Mouse (Mus musculus) heart, embryonic 10.5 days (tissue): ENCODE measurements around the gene Nxph4. TPM values are rescaled to one million over a fixed set of nuclear protein-coding genes. Genes with fewer than 3 reads are reported as not detected.

Experiments
- DNase-seq: peaks from one replicate; pipeline ENCODE4 v3.0.0-alpha.2; 2017; ENCODE audit warnings: low spot score
- H3K27ac ChIP-seq: fragments of 300-500 bp; sonication (generic); 2 replicates; pipeline ENCODE4 v1.5.1; 2016; ENCODE audit warnings: mild to moderate bottlenecking
- H3K27me3 ChIP-seq: fragments of 300-500 bp; sonication (generic); 2 replicates; pipeline ENCODE4 v1.6.1; 2016; ENCODE audit warnings: mild to moderate bottlenecking; ENCODE audit not compliant: poor library complexity, insufficient read depth, severe bottlenecking
- H3K36me3 ChIP-seq: fragments of 300-500 bp; sonication (generic); 2 replicates; pipeline ENCODE4 v1.6.1; 2016; ENCODE audit warnings: mild to moderate bottlenecking, moderate library complexity
- H3K4me1 ChIP-seq: fragments of 300-500 bp; sonication (generic); 2 replicates; pipeline ENCODE4 v1.6.1; 2016; ENCODE audit warnings: mild to moderate bottlenecking
- H3K4me3 ChIP-seq: fragments of 300-500 bp; sonication (generic); 2 replicates; pipeline ENCODE4 v1.5.1; 2016; ENCODE audit warnings: mild to moderate bottlenecking, moderate library complexity
- H3K9me3 ChIP-seq: fragments of 300-500 bp; sonication (generic); 2 replicates; pipeline ENCODE4 v1.6.1; 2016; ENCODE audit warnings: mild to moderate bottlenecking, moderate library complexity
- WGBS: fragments of 180-500 bp; shearing (Covaris S2); methylation state at CpG from one replicate; pipeline ENCODE4 v1.1.7; 2016; 5-methylcytosine and 5-hydroxymethylcytosine counted together
- polyA plus RNA-seq: library from polyadenylated mRNA; unstranded; fragments of >200 nt; fragmentation: Nextera tagmentation; extraction: Ambion mirVana; gene quantifications from 2 replicates; pipeline ENCODE4 v1.2.1, GENCODE M21; 2016

Nxph4 gene
- polyA plus RNA-seq, 1 experiment from 2014 or later = 0.33 TPM

DNA sequence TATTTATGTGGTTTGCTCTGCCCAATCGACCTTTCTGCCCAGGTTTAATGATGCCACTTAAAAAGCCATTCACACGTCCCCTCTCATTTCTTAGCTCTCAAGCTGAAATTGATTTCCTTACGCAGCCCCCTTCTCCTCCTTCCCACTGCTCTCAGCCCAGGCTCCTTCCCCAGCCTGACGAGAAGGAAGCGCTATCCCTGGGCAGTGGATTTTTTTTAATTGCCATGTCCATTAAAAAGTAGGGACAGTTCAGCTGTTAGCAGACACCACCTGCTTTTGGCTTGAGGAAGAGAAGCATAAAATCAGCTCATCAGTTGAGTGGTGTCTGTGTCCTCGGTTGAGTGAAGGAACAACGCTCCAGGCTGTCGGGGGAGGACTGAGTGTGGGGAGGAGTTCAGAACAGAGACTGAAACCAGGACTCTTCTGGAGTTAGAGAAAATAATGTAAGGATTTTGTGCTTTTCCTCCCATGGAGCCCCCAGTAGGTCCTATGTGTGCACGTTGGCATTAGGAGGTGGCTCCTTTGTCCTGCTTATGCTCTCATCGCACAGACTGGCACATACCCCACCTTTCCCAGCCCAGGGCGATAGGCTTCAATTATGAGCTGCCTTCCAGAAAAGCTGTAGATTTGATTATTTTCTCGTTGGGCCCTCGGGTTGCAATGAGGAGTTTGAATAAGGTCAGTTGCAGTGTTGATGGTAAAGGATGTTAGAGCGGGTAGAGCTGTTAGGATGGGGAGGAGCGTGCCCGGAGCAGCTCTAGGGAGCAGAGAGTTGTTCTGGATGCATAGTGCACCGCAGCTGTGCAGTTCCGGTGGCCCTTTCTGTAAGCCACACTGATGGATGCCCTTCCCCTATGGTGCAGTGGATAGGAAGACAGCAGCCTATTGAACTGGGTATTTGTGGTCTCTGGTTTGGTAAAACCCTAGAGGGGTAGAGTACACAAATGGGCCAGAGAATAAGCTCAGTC, 43.9 kb downstream of the Nxph4 start:
- no peaks in the 10 kb centered on the region for H3K27me3 ChIP-seq
- H3K9me3 ChIP-seq = no peaks in the 10 kb centered on the region
- no peak overlapping the region for H3K27ac ChIP-seq
- H3K4me1 ChIP-seq = no peaks in the 10 kb centered on the region
- peaks cover 86% of the 10 kb centered on the region for H3K36me3 ChIP-seq
- no peak overlapping the region for H3K4me3 ChIP-seq
- no peak for DNase-seq
- 87% methylated on average over 18 of the region's 18 CpGs for WGBS

DNA sequence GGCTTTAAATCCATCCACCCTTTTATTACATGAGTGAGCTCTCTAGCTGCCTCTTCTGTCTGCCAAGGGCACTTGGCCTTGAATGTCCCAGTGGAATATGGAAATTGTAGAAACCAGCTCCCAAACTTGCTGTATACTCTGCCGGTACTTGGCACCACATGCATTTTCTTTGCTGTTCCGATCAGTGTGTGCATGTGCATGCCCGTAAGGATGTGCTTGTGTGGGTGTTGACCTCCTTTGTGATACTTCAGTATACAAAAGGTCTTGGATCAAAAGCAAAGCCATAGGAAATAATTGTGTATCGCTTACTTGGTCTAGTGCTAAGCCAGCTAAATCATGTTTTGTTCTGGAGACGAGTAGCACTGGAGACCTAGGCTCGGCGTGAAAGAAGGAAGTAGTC, 45.5 kb downstream of the Nxph4 start:
- H3K4me1 ChIP-seq = 0 out of 2 replicates have a peak, but pooled peaks cover 2% of the 10 kb centered on the region
- H3K27ac ChIP-seq = no peak overlapping the region
- no peak for DNase-seq
- H3K27me3 ChIP-seq = no peaks in the 10 kb centered on the region
- no peaks in the 10 kb centered on the region for H3K9me3 ChIP-seq
- 85% methylated on average over 7 of the region's 7 CpGs for WGBS
- H3K36me3 ChIP-seq = peaks cover 87% of the 10 kb centered on the region
- no peak overlapping the region for H3K4me3 ChIP-seq

DNA sequence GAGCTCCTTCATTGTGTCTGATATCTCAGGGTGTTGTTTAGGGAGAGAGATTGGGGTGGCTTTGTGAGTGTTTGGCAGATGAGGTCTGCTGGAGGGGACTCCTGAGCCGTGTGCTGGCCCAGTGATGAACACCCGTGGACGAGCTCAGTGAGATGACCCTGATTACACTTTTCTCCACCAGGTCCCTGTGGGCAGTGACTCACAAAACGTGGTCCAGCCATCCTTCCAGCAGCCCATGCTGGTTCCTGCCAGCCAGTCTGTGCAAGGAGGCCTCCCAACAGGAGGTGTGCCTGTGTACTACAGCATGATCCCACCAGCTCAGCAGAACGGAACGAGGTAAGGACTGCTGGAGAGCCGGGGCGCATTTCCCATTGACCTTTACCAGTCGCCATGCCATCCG, 49.1 kb downstream of the Nxph4 start:
- DNase-seq = no peak
- Histone ChIP-seq H3K27me3 (no peaks in the 10 kb centered on the region), H3K27ac (no peak overlapping the region), H3K36me3 (peaks cover 79% of the 10 kb centered on the region), H3K4me1 (0 out of 2 replicates have a peak, but pooled peaks cover 2% of the 10 kb centered on the region), H3K9me3 (no peaks in the 10 kb centered on the region), H3K4me3 (no peak overlapping the region)
- WGBS = 81% methylated on average over 10 of the region's 10 CpGs

DNA sequence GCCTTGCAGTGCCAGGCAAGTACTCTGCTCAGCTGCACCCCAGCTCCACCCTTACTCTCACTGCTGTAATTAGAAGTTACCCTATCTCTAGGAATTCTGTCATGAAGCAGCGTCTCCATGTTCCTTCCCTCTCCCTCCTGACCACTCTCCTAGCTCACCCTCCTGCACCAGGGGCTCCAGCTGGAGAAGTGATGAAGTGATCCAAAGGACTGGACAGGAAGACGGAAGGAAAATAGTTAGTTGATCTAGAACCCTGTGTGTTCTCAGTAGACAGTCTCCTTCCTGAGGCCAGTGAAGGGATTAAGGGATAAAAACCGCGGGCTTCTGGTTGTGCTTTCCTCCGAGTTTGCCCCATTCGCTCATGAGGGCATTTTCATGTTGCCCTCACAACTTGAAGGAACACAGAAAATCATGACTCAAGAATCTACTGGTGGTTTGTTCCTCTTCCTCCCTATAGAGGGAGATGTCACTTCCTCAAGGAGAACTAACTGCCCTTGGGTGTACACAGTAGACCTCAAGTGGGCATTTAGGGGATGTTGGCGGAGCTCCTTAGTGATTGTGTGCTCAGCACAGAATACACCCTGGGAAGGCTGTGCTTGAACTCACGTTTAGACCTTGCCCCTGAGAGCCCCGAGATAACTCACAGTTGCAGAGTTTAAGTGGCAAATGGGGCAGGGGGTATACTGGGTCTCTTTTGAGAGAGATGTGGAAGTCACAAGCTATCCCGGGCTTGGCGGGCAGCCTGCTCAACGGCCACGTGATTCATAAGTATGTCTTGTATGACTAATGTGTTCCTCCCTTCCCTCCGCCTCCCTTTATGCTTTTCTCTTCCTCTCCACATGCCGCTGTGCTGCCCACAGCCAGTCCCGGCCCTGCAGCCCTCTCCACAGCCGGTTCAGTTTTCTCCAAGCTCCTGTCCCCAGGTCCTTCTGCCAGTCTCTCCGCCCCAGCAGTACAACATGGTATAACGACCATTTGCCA, 53.2 kb downstream of the Nxph4 start:
- WGBS = 81% methylated on average over 19 of the region's 19 CpGs
- Histone ChIP-seq H3K4me1 (0 out of 2 replicates have a peak, but pooled peaks cover 2% of the 10 kb centered on the region), H3K27ac (no peak overlapping the region), H3K9me3 (no peaks in the 10 kb centered on the region), H3K27me3 (no peaks in the 10 kb centered on the region), H3K36me3 (peaks cover 68% of the 10 kb centered on the region), H3K4me3 (no peak overlapping the region)
- DNase-seq = no peak

DNA sequence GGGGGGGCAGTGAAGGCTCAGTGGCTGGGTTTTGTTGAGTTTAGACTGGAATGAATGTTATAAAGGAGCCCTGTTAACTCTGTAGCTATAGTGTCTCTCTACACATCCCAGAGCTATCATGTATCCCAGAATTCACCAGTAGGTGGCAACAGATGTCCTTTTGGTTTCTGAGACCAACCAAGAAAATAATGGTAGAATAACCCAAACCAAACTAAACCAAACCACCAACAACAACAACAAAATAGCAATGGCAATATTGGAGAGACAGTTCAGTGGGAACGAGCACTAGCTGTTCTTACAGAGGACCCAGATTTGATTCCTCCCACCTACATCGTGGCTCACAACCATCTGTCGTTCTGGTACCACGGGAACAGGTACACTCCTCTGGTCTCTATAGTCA, 55.2 kb downstream of the Nxph4 start:
- no peaks in the 10 kb centered on the region for H3K27me3 ChIP-seq
- no peak for DNase-seq
- 94% methylated on average over 4 of the region's 4 CpGs for WGBS
- peaks cover 63% of the 10 kb centered on the region for H3K36me3 ChIP-seq
- H3K4me1 ChIP-seq = no peaks in the 10 kb centered on the region
- H3K9me3 ChIP-seq = no peaks in the 10 kb centered on the region
- no peak overlapping the region for H3K4me3 ChIP-seq
- no peak overlapping the region for H3K27ac ChIP-seq

DNA sequence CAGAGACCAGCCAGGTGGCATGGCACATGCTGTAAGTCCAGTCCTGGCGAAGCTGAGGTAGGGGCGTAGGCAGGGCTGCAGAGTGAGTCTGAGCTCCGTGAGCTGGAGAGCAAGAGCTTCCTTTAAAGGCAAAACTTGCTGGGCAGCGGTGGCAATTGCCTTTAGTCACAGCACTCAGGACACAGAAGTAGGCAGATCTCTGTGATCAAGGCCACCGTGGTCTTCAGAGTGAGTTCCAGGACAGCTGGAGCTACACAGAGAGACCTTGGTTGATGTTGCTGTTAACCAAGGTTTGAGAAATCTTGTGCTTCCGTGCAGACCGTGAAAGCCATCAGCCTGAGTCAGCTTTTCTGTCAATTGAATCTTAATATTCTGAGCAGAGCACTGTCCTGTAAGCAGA, 57.1 kb downstream of the Nxph4 start:
- Histone ChIP-seq H3K27ac (no peak overlapping the region), H3K9me3 (no peaks in the 10 kb centered on the region), H3K4me3 (no peak overlapping the region), H3K4me1 (0 out of 2 replicates have a peak, but pooled peaks cover 4% of the 10 kb centered on the region), H3K27me3 (no peaks in the 10 kb centered on the region), H3K36me3 (peaks cover 59% of the 10 kb centered on the region)
- 85% methylated on average over 7 of the region's 7 CpGs for WGBS
- DNase-seq = no peak

DNA sequence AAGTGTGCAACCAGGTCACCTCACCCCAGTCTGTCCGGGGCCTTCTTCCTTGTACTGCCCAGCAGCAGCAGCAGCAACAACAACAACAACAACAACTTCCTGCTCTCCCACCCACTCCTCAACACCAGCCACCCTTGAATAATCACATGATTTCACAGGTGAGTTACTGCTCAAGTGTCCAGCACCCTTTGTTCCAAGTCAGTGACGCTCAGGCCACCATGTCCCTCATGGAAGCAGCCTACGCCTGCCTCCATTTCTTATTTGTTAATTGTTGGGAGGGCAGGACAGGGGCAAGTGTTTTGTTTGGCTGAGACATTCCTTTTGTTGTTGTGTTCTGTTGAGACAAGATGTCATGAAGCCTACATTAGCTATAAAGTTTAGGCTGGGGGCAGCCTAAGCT, 57.8 kb downstream of the Nxph4 start:
- Histone ChIP-seq H3K36me3 (peaks cover 56% of the 10 kb centered on the region), H3K27me3 (no peaks in the 10 kb centered on the region), H3K4me3 (no peak overlapping the region), H3K27ac (no peak overlapping the region), H3K9me3 (no peaks in the 10 kb centered on the region), H3K4me1 (peaks cover 8% of the 10 kb centered on the region)
- no peak for DNase-seq
- 93% methylated on average over 3 of the region's 3 CpGs for WGBS

Other genes with a start within 250 kb of the Nxph4 start
- 11.3 and 16.9 TPM in 2 replicates for gene Mbd6, start 245.5 kb downstream of the Nxph4 start, polyA plus RNA-seq
- gene Mars, start 222.8 kb downstream of the Nxph4 start, polyA plus RNA-seq = 119 and 140 TPM in 2 replicates
- gene Arhgap9, start 212.6 kb downstream of the Nxph4 start, polyA plus RNA-seq = 0.87 and 3.1 TPM in 2 replicates
- 0.91 and 4.8 TPM in 2 replicates for gene Gli1, start 192.6 kb downstream of the Nxph4 start, polyA plus RNA-seq
- 0.04 TPM in 1 of 2 replicates, not detected in the other for gene Inhbe, start 180.1 kb downstream of the Nxph4 start, polyA plus RNA-seq
- 0.31 TPM in 1 of 2 replicates, not detected in the other for gene Inhbc, start 164.1 kb downstream of the Nxph4 start, polyA plus RNA-seq
- gene R3hdm2, start 154.2 kb downstream of the Nxph4 start, polyA plus RNA-seq = 30.7 and 33.3 TPM in 2 replicates
- 0.22 and 0.84 TPM in 2 replicates for gene Stac3, start 32.9 kb downstream of the Nxph4 start, polyA plus RNA-seq
- gene Ndufa4l2, start 19.6 kb downstream of the Nxph4 start, polyA plus RNA-seq = 7.8 and 9.0 TPM in 2 replicates
- 101 and 126 TPM in 2 replicates for gene Shmt2, start 12.1 kb downstream of the Nxph4 start, polyA plus RNA-seq
- 37.4 and 51.8 TPM in 2 replicates for gene Lrp1, start 86.6 kb upstream of the Nxph4 start, polyA plus RNA-seq
- 22.5 and 28.1 TPM in 2 replicates for gene Stat6, start 108.4 kb upstream of the Nxph4 start, polyA plus RNA-seq
- 7.7 and 8.8 TPM in 2 replicates for gene Nemp1, start 132.3 kb upstream of the Nxph4 start, polyA plus RNA-seq
- gene Nab2, start 134.0 kb upstream of the Nxph4 start, polyA plus RNA-seq = 11.4 and 12.6 TPM in 2 replicates
- 0.42 and 0.45 TPM in 2 replicates for gene Myo1a, start 170.6 kb upstream of the Nxph4 start, polyA plus RNA-seq
- gene Tac2, start 189.9 kb upstream of the Nxph4 start, polyA plus RNA-seq = 8.9 and 24.6 TPM in 2 replicates
- 2.4 and 4.9 TPM in 2 replicates for gene Zbtb39, start 205.0 kb upstream of the Nxph4 start, polyA plus RNA-seq
- gene Gpr182, start 217.2 kb upstream of the Nxph4 start, polyA plus RNA-seq = 15.2 and 22.1 TPM in 2 replicates
- 0.06 and 0.13 TPM in 2 replicates for gene Rdh1, start 225.2 kb upstream of the Nxph4 start, polyA plus RNA-seq
- not detected in 2 replicates for gene Rdh16f1, start 225.2 kb upstream of the Nxph4 start, polyA plus RNA-seq
- 0.06 and 0.19 TPM in 2 replicates for gene Rdh9, start 241.8 kb upstream of the Nxph4 start, polyA plus RNA-seq